Mouse (Mus musculus) brain, embryonic 14.5 days (tissue): ENCODE results near the gene Agpat3.

Source experiments
- CTCF ChIP-seq: fragments of 200-500 bp; IDR thresholded peaks from 2 replicates; pipeline ENCODE4 v1.5.1; 2012; ENCODE audit warnings: inconsistent platforms, mild to moderate bottlenecking, moderate library complexity, borderline replicate concordance; ENCODE audit not compliant: insufficient read depth, insufficient read length; ENCODE audit errors: extremely low read depth
- POLR2A ChIP-seq: fragments of 200-500 bp; IDR thresholded peaks from 2 replicates; pipeline ENCODE4 v1.6.1; 2012; ENCODE audit warnings: mild to moderate bottlenecking, inconsistent platforms, borderline replicate concordance; ENCODE audit not compliant: poor library complexity, insufficient read depth, insufficient read length, severe bottlenecking; ENCODE audit errors: extremely low read depth

DNA sequence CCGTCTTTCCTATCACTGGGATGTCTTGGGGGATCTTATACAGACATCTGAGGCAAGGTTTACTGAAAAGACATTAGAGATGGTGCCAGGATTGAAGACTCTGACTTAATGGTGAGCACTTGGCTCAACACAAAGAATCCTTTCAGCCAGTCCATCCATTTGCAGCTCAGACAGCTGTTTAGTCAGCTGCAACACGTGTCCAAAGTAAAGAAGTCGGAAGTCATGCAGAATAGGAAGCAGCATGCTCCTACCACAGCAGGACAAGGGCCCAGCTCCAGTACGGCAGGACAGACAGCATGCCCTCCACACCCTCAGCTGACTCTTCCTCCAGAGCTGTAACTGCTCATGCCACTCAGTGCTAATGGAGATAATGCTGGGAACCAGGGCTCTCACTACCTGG lies 46.3 kb downstream of the Agpat3 start:
- TF ChIP-seq CTCF: no peak
- no peak for TF ChIP-seq POLR2A
